Mouse (Mus musculus): ENCODE results near the gene Il25. TPM values are rescaled to one million over a fixed set of nuclear protein-coding genes. Genes with fewer than 3 reads are reported as not detected.

The Il25 gene
- polyA plus RNA-seq (2014; fragmentation: Illumina TruSeq; extraction: RNeasy Lipid Tissue Mini Kit (QIAGEN cat#74804)): not detected

GRCm38 (mm10) chr14:54932645-54933150, at the start of gene Il25:
Gene Il25 (plus strand): TSS chr14:54932695.

GRCm38 (mm10) chr14:54883154-54884021, 49.1 kb upstream of the Il25 start, which contains the start of the genes Bcl2l2 and Gm20521:
Gene Bcl2l2 (plus strand): TSS chr14:54883377.
Gene Gm20521 (plus strand): TSS chr14:54883441.

GRCm38 (mm10) chr14:54892200-54892599, 40.3 kb upstream of the Il25 start, which contains the start of gene Pabpn1:
Gene Pabpn1 (plus strand): TSS chr14:54892500.

GRCm38 (mm10) chr14:54912886-54913285, 19.6 kb upstream of the Il25 start, which contains the start of gene Slc22a17:
Gene Slc22a17 (minus strand): TSS chr14:54913132.

GRCm38 (mm10) chr14:54925349-54926342, 6.8 kb upstream of the Il25 start, which contains the start of gene Efs:
Gene Efs (minus strand): TSS chr14:54926126.

GRCm38 (mm10) chr14:54935904-54936830, 3.7 kb downstream of the Il25 start, which contains the start of gene Cmtm5:
Gene Cmtm5 (plus strand): TSS chr14:54936261.

GRCm38 (mm10) chr14:54966320-54966977, 34.0 kb downstream of the Il25 start, which contains the start of gene Myh6:
Gene Myh6 (minus strand): TSS chr14:54966927.

GRCm38 (mm10) chr14:54976633-54977032, 44.1 kb downstream of the Il25 start, which contains the start of gene Gm17428:
Gene Gm17428 (plus strand): TSS chr14:54976933.

Other genes with a start within 250 kb of the Il25 start
- 20.2 TPM for gene 1700123O20Rik, start 246.5 kb upstream of the Il25 start, polyA plus RNA-seq (2014; fragmentation: Illumina TruSeq; extraction: RNeasy Lipid Tissue Mini Kit (QIAGEN cat#74804))
- gene Acin1, start 245.8 kb upstream of the Il25 start, polyA plus RNA-seq (2014; fragmentation: Illumina TruSeq; extraction: RNeasy Lipid Tissue Mini Kit (QIAGEN cat#74804)): 155 TPM
- gene Gm29776, start 233.9 kb upstream of the Il25 start, polyA plus RNA-seq (2014; fragmentation: Illumina TruSeq; extraction: RNeasy Lipid Tissue Mini Kit (QIAGEN cat#74804)): not detected
- gene Cebpe, start 220.5 kb upstream of the Il25 start, polyA plus RNA-seq (2014; fragmentation: Illumina TruSeq; extraction: RNeasy Lipid Tissue Mini Kit (QIAGEN cat#74804)): not detected
- 30.6 TPM for gene Slc7a8, start 150.7 kb upstream of the Il25 start, polyA plus RNA-seq (2014; fragmentation: Illumina TruSeq; extraction: RNeasy Lipid Tissue Mini Kit (QIAGEN cat#74804))
- gene Rnf212b, start 118.6 kb upstream of the Il25 start, polyA plus RNA-seq (2014; fragmentation: Illumina TruSeq; extraction: RNeasy Lipid Tissue Mini Kit (QIAGEN cat#74804)): not detected
- 13.4 TPM for gene Homez, start 61.7 kb upstream of the Il25 start, polyA plus RNA-seq (2014; fragmentation: Illumina TruSeq; extraction: RNeasy Lipid Tissue Mini Kit (QIAGEN cat#74804))
- 8.2 TPM for gene Ppp1r3e, start 55.1 kb upstream of the Il25 start, polyA plus RNA-seq (2014; fragmentation: Illumina TruSeq; extraction: RNeasy Lipid Tissue Mini Kit (QIAGEN cat#74804))
- 9.4 TPM for gene Bcl2l2, start 49.3 kb upstream of the Il25 start, polyA plus RNA-seq (2014; fragmentation: Illumina TruSeq; extraction: RNeasy Lipid Tissue Mini Kit (QIAGEN cat#74804))
- gene Gm20521, start 49.3 kb upstream of the Il25 start, polyA plus RNA-seq (2014; fragmentation: Illumina TruSeq; extraction: RNeasy Lipid Tissue Mini Kit (QIAGEN cat#74804)): not detected
- gene Pabpn1, start 40.2 kb upstream of the Il25 start, polyA plus RNA-seq (2014; fragmentation: Illumina TruSeq; extraction: RNeasy Lipid Tissue Mini Kit (QIAGEN cat#74804)): 45.3 TPM
- gene Slc22a17, start 19.6 kb upstream of the Il25 start, polyA plus RNA-seq (2014; fragmentation: Illumina TruSeq; extraction: RNeasy Lipid Tissue Mini Kit (QIAGEN cat#74804)): 0.88 TPM
- 0.63 TPM for gene Efs, start 6.6 kb upstream of the Il25 start, polyA plus RNA-seq (2014; fragmentation: Illumina TruSeq; extraction: RNeasy Lipid Tissue Mini Kit (QIAGEN cat#74804))
- not detected for gene Cmtm5, start 3.6 kb downstream of the Il25 start, polyA plus RNA-seq (2014; fragmentation: Illumina TruSeq; extraction: RNeasy Lipid Tissue Mini Kit (QIAGEN cat#74804))
- gene Myh6, start 34.2 kb downstream of the Il25 start, polyA plus RNA-seq (2014; fragmentation: Illumina TruSeq; extraction: RNeasy Lipid Tissue Mini Kit (QIAGEN cat#74804)): not detected
- gene Gm17428, start 44.2 kb downstream of the Il25 start, polyA plus RNA-seq (2014; fragmentation: Illumina TruSeq; extraction: RNeasy Lipid Tissue Mini Kit (QIAGEN cat#74804)): not detected
- gene Myh7, start 61.9 kb downstream of the Il25 start, polyA plus RNA-seq (2014; fragmentation: Illumina TruSeq; extraction: RNeasy Lipid Tissue Mini Kit (QIAGEN cat#74804)): not detected
- gene Ngdn, start 82.8 kb downstream of the Il25 start, polyA plus RNA-seq (2014; fragmentation: Illumina TruSeq; extraction: RNeasy Lipid Tissue Mini Kit (QIAGEN cat#74804)): 5.4 TPM
- gene Zfhx2, start 159.6 kb downstream of the Il25 start, polyA plus RNA-seq (2014; fragmentation: Illumina TruSeq; extraction: RNeasy Lipid Tissue Mini Kit (QIAGEN cat#74804)): 0.46 TPM
- gene Thtpa, start 162.1 kb downstream of the Il25 start, polyA plus RNA-seq (2014; fragmentation: Illumina TruSeq; extraction: RNeasy Lipid Tissue Mini Kit (QIAGEN cat#74804)): 5.8 TPM
- 0.23 TPM for gene Ap1g2, start 173.9 kb downstream of the Il25 start, polyA plus RNA-seq (2014; fragmentation: Illumina TruSeq; extraction: RNeasy Lipid Tissue Mini Kit (QIAGEN cat#74804))
- 1.2 TPM for gene Jph4, start 184.2 kb downstream of the Il25 start, polyA plus RNA-seq (2014; fragmentation: Illumina TruSeq; extraction: RNeasy Lipid Tissue Mini Kit (QIAGEN cat#74804))

All from ovary, adult 10 weeks (tissue).